Mouse (Mus musculus): ENCODE measurements around the gene Pa2g4.
A peak's percentile ranks its signal among the peaks of the same experiment; 100 is the strongest.

Pa2g4 gene

DNA sequence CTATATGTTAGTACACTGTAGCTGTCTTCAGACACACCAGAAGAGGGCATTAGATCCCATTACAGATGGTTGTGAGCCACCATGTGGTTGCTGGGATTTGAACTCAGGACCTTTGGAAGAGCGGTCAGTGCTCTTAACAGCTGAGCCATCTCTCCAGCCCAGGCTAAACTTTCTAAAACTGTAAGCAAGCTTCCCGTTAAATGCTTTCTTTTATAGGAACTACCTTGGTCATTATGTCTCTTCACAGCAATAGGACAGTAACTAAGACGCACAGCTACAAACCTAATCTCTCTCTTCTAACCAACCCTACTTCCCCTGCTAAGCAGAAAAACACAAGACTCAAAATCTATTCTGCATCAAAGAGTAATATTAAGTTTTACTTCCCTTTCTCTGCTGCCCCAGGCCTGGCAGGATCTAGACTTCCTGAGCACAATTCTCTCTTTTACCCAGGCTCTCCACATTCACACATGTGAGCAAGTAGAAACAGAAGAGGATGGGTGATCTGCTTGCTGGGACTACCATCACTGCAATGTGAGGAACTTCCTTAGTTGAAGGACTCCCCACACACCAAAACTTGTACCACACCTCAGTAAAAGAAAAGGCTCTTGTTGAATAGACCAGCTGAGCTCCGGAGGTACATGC lies 30.0 kb downstream of the Pa2g4 start:
- DNase-seq: no peak

DNA sequence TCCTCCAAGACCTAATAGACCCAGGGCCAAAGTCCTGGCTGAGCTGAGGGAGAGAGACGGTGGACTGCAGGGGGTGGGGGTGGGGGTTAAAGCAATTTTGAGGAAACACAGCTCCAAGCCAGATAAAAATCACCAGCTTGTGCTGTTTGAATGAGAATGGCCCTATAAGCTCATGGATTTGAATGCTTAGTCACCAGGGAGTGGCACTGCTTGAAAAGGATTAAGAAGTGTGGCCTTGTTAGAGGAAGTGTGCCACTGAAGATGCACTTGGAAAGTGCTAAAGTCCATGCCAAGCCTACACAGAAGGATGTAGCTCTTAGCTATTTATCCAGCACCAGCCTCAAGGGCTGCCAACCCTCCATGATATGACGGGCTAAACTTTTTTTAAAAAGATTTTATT lies 30.6 kb downstream of the Pa2g4 start:
- DNase-seq: no peak

DNA sequence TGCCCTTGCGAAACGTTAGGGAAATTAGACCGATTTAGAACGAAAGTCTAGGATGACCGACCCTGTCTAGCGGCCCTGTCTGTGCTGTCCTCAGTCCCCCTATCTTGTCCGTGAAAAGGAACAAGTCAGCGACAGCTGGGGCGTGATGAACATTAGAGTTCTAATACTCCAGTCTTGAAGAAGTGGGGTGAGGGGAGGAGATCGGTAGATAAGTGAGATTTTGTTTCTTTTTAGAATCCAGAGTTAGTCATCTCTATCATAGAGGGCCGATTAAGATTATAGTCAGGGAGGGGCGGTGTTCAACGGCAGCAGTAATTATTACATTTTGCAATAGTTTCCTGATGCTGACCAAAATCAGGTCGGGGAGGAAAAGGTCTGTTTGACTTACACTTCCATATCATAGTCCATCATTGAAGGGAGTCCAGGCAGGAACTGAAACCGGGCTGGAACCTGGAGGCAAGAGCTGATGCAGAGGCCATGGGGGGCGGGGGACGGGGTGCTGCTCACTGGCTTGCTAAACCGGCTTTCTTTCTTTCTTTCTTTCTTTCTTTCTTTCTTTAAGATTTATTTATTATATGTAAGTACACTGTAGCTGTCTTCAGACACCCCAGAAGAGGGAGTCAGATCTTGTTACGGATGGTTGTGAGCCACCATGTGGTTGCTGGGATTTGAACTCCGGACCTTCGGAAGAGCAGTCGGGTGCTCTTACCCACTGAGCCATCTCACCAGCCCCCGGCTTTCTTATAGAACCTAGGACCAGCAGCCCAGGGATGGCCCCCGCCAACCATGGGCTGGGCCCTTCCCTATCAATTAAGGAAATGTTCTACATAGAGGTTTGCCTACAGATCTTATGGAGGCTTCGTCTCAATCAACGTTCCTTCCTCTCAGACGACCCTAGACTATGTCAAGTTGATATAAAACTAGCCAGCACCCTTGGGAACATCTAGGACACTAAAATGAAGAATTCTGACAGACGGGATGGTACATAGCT lies 39.1 kb downstream of the Pa2g4 start:
- no peak for DNase-seq

DNA sequence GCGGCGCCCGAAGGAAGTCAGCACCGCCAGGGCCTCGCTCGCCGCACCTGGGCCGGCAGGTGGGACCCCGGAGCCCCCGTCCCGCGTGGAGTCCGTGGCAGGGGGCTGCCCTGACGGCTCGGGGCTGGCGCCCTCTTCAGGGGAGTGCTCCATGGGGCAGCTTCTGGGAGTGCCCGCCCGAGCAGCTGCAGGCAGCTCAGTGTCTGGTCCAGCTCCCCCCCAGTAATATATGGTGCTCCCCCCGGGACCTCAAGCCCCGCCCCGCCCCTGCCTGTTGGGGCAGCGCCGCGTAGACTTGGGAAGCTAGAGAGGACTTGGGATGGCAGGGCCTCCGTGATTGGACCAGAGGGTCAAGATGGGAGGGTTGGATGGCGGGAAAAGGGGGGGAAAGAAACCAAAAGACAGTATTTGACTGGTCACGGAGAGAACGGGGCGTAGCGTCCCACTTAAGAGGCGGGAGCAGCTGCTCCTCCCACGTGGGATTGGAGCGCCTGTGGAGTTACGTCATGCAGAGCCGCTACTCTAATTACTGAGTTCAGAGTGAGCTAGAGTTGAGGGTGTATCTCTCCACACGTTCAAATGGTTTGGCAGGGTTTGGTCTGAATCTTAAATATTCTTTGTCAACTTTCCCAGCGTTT lies 40.0 kb downstream of the Pa2g4 start, which contains the start of gene Esyt1:
Esyt1 (minus strand) TSS at position 201 of the 638 bp plus-strand sequence.
- peak; percentile 97 for DNase-seq

DNA sequence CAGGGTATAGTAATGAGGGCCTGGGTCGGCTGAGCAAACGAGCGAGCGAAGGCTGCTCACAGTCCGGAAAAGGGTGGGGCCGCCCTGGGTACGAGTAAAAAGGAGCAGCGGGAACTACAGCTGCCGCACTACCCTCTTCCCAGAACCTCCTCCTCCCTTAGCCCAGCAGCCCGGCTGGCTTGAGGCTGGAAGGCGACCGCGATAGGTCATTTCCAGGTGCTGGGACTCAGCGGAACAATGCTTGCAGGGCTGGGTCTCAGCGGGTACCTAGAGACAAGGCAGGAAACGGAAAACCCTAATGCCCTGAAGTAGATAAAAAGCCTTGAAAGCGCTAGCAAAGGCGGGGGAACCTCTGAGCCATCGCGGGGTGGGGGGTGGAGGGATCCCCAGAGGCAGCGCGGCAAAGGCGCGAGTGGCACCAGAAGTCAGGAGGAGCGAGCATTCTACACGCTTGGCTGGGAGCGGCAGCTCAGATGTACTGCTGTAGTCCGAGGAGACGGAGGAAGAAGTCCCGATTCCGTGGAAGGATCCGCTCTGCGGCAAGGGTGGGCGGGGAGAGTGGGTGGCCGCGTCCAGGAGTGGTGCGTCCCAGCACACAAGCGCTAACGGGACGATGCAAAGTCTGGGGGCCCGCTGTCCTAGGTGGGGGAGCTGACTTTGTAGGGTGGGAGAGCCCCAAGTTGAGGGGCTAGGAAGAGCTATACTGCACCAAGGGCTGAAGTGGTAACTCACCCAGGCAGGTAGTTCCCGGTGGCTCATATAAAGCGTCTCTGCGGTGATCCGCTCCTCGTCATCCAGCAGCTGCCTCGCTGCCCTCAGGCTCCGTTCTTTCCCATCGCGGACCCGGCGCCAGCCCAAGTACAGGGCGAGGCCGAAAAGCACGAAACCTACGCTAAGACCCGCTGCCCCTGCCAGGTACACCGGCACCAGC lies 40.8 kb downstream of the Pa2g4 start:
- peak; percentile 54 for DNase-seq

DNA sequence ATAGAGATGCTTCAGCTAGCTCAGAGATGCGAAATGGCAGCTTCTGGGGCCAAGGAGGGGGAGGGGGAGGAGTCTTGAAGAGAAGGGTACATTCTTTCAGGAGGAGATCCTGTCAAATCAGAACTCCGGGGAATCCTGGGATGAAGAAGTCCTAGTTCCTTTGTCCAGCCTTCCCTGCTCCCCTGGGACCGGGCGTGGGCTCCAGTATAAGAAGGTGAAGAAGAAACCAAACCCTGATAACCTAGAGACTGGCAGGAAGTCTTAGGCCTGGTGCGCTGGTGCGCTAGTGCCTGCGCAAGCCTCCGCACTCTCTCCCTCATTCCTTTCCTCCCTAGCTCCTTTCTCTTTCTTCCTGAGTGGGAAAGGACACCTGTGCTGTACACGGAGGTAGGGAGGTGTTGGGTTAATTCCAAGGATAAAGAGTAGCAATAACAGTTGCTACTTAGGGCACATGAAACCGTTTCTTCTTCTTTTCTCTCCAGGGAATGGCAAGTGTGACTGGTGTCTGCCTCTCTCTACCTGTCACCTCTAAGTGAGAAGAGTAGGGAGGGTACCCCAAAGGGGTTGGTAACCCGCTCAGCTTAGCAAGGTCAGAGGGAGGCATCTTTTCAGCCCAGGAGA lies 41.6 kb downstream of the Pa2g4 start:
- DNase-seq: peak; percentile 52

DNA sequence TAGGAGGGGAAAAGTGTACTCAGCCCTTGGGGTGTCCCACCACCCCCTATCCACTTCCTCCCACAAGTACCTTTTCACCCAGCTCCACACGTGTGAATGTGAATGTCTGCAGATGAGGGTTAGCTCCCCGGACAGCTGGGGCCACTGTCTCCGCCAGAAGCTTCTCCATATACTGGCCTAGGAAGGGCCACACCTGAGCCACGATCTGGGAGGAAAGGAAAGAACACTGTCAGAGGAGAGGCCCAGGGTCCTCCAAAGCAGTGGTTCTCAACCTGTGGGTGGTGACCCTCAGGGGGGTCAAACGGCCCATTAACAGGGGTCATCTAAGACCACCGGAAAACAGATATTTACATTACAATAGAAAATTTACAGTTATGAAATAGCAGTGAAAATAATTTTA lies 43.4 kb downstream of the Pa2g4 start:
- no peak for DNase-seq

DNA sequence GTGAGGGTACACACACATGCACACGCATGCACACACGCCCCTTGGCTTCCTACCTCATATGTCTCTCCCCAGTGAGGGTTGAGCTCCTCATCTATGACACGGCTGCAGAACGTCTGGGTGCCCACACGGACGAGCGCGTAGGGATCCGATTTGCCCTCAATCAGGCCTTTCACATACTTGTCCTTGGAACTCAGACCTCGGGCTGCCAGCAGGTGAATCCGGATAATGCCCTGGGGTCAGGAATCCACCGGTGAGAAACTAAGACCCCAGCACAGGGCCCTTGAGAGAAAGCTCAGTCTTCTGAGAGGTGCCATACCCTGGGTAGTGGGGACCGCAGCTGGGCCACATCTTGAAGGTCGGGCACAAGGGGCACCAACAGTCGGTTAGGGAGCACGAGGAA lies 45.2 kb downstream of the Pa2g4 start:
- no peak for DNase-seq

DNA sequence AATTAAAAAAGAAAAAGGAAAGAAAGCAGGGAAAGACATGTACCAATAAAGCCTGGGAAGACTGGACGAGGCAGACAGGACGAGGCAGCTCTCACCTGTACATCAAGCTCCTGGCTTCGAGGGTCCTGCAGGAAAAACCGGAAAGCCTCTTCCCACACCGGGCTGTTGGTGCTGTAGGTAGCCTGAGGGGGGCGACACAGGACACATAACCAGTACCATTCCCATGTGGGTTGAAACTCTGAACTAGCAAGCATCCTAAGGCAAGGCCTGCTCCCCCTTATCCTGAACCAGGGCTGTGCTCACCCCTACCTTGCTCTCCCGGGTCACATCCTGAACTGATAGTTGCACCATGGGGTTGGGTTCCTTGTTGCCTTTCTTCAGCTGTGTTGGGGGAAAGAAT lies 47.0 kb downstream of the Pa2g4 start:
- DNase-seq: peak; percentile 70

DNA sequence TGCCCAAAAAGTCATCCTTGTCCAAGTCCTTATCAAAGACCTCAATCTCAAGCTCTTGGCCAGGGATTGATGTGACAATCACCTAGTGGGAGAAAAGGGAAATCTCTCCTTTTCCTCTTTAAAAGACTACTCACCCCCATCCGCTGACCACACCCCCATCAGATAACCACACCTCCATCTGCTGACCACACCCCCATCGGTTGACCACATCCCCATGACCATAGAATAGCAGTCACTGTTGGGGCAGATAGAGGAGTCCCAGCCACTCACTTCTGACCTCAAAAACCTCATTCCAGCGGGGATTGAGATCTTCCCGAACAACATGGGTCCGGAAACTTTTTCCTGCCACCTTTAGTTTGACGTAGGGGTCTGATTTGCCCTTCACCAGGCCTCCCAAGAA lies 49.1 kb downstream of the Pa2g4 start:
- no peak for DNase-seq

DNA sequence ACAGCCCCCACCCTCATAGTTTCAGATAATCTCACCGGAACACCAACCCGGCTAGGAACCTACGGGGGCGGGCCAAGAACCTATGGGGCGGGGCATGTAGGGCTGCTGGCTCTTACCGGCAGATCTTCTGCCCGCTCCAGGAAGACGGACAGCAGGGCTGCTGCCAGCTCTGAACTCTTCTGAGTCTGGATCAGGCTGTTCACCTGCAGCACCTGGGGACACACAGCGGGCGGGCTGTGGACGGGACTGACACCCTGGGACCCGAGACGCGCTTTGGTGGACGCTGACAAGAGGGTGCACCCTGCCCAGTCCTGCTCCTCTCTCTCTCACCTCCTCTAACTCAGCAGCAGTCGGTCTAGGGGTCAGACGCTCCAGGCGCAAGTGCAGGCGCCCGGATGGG lies 49.8 kb downstream of the Pa2g4 start:
- DNase-seq: no peak

DNA sequence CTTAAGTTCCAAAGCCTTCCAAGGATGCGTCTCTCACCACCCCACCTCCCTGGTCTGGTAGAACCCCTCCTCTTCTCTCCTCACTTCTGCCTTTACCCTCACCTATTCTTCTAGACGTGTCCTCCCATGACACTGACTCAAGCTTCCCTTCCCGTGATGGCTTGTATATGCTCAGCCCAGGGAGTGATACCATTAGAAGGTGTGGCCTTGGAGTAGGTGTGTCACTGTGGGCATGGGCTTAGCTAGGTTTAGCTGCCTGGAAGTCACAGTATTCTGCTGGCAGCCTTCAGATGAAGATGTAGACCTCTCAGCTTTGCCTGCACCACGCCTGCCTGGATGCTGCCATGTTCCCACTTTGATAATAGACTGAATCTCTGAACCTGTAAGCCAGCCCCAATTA lies 50.7 kb downstream of the Pa2g4 start:
- no peak for DNase-seq

DNA sequence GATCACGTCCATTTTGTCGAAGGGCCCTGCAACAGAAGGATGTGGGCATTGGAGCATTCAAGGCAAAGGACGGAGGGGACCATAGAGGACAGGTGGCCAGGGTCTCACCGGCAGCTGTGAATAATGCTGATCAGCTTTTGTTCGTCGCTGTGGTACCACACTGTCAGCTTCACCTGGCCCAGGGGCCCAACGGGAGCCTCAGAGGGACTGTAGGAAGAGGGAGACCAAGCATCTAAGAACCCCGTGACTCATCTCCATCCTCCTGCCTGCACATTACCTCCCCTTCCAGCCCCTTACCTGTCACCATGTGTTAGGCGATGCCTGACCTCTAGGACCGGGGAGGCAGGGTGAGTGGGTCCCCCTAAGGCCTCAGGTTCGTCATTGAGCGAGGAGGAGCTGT lies 54.0 kb downstream of the Pa2g4 start:
- no peak for DNase-seq

DNA sequence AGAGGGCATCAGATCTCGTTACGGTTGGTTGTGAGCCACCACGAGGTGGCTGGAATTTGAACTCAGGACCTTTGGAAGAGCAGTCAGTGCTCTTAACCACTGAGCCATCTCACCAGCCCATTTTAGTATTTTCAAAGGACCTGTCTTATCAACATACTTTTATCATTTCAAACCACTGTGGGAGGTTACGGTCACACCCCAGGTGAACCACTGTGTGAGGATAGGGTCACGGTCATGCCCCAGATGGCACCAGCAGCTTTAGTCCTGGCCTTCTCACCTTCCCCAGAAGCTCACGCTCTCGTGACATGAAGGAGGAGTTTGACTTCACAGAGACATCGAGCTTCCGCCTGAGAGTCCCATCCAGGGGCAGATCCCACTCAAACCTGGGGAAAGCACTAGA lies 54.6 kb downstream of the Pa2g4 start:
- DNase-seq: no peak

DNA sequence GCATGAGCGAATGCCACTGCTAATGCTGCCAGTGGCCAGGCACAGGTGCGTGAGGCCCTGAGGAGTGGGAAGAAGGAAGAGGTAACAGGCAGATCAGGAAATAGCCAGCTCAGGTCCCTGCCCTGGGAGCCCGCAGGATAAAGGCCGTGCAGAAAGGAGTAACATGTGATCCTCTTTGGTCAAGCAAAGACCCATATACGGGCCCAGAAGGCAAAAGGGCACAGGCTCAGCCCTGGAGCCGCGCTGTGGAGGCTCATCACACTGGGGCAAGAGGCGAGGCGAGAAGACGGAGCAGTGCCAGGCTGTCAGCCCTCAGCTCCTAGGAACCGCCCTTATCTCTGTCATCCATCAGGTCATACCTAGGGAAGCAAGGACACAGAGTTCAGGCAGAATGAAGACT lies 55.5 kb downstream of the Pa2g4 start:
- DNase-seq: no peak

DNA sequence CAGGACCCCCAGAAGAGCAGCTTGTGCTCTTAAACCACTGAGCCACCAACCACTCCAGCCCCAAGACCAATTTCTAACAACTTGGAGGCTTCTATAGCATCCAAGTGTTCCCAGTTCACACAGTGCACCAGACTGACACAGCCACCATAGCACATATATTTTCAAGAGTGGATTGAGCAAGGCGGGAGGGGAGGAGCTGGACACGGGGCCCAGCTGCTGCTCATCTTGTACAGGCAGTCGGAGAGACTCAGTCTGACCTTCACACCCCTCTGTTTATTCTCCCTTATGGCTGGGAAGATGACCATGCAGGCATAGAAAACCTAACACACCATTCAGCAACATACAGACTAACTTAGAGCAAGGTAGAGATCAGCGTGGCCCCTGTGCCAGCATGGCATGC lies 56.0 kb downstream of the Pa2g4 start:
- no peak for DNase-seq

DNA sequence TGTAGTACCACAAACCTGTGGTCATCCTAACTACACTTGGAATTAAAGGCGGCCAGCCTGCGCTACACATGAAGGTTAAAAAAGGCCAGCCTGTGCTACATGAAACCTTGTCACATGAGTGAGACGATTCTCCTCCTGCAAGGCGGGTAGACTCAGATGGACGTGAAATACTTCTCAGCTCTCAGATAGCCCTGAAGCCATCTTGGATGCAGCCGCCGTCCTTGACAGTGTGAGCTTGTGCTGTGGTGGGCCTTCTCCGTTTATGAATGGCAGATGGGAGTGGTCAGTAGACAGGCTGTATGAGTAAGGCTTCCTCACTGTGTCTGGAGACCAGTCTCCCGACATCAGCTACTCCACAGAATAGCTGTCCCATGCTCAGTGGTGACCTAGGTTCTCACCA lies 56.6 kb downstream of the Pa2g4 start:
- no peak for DNase-seq

DNA sequence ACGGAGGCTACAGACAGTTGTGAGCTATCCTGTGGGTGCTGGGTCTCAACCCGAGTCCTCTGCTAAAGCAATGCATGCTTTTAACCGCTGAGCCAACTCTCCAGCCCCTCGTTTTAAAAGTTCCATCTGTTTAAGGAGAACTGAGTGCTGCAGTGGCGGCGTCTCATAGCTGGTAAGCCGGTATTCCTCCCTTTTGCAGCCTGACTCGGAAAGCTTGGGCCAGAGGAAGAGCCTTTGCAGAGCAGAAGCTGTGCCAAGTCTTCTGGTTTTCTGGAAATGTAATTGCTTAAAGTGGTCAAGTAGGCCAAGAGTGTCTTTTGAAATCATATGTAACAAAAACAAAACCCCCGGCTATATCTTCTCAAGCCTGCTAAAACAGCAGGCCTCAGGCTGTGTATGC lies 57.5 kb downstream of the Pa2g4 start:
- no peak for DNase-seq

All from cerebellum, adult 9-10 months (tissue).